ENCODE assay signal across 21 mouse cellular contexts in genomic region chr6:12445486-12445885, GRCm38 (mm10).
"Had no signal": no experiment of that assay in that cellular context is flagged by ENCODE, and none has a peak within 500 bp of the region (broad histone marks: within the 10 kb centered on the region; RNA-seq: fewer than 3 reads in every experiment).

No protein-coding gene starts in this region.

- H3K36me3 ChIP-seq: limb, embryonic 12.5 days; limb, embryonic 15.5 days; neural tube, embryonic 12.5 days; neural tube, embryonic 15.5 days had no signal

- DNase-seq: kidney, adult 2 months; kidney, postnatal 25 days; layer of hippocampus, adult 9-11 months; left cerebral cortex, postnatal 4 days; liver, postnatal 0 days; lung, embryonic 14.5 days; lung, postnatal 36 days; midbrain, embryonic 14.5 days; right cerebral cortex, adult 18-20 months; right cerebral cortex, postnatal 14 days; right cerebral cortex, postnatal 4 days; thymus, postnatal 25 days had no signal

- H3K27me3 ChIP-seq: limb, embryonic 12.5 days; limb, embryonic 15.5 days; neural tube, embryonic 12.5 days; neural tube, embryonic 15.5 days had no signal

- H3K9me3 ChIP-seq: limb, embryonic 12.5 days; limb, embryonic 15.5 days; neural tube, embryonic 12.5 days; neural tube, embryonic 15.5 days had no signal

- H3K4me1 ChIP-seq: limb, embryonic 12.5 days; limb, embryonic 15.5 days; neural tube, embryonic 12.5 days; neural tube, embryonic 15.5 days had no signal

- H3K9ac ChIP-seq: limb, embryonic 12.5 days; limb, embryonic 15.5 days; liver, embryonic 14.5 days; liver, postnatal 0 days; lung, embryonic 14.5 days; neural tube, embryonic 12.5 days; neural tube, embryonic 15.5 days had no signal

- H3K27ac ChIP-seq: kidney, postnatal 0 days; layer of hippocampus, adult 2 months; limb, embryonic 12.5 days; limb, embryonic 15.5 days; liver, embryonic 14.5 days; neural tube, embryonic 12.5 days; neural tube, embryonic 15.5 days; stomach, postnatal 0 days had no signal

- ATAC-seq: liver, postnatal 0 days; lung, postnatal 0 days had no signal

- H3K4me3 ChIP-seq: layer of hippocampus, adult 2 months; limb, embryonic 12.5 days; limb, embryonic 15.5 days; neural tube, embryonic 12.5 days; neural tube, embryonic 15.5 days had no signal
